Mouse (Mus musculus) layer of hippocampus, adult 9-11 months (tissue): ENCODE results near the gene Mest.

Experiments
- DNase-seq: peaks from one replicate; pipeline ENCODE4 v3.0.0; 2022

Gene Mest

DNA sequence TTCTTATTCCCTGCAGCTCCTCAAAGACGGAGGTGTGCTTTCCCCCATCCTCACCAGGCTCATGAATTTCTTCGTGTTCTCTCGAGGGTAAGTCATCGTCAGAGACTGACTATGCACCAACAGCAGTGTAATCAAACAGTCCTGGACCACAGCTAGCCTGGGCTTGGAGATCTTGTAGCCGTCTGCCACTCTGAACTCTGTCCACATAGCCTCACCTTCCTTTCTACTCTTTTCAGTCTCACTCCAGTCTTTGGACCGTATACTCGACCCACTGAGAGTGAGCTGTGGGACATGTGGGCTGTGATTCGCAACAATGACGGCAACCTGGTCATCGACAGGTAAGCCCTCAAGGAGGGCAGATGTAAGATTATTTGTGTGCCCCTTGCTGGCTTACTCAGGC, 21.5 kb downstream of the Mest start:
- no peak for DNase-seq

GRCm38 (mm10) chr6:30745591-30745990, 22.2 kb downstream of the Mest start:
- DNase-seq, result no peak

GRCm38 (mm10) chr6:30747631-30748357, 24.4 kb downstream of the Mest start:
- DNase-seq, result no peak

- peak; percentile 30 for DNase-seq
Observed at GRCm38 (mm10) chr6:30748358-30748910, 25.1 kb downstream of the Mest start.

- DNase-seq, result no peak
Observed at GRCm38 (mm10) chr6:30749042-30749689, 25.8 kb downstream of the Mest start.

GRCm38 (mm10) chr6:30749892-30750291, 26.5 kb downstream of the Mest start:
- no peak for DNase-seq

GRCm38 (mm10) chr6:30750482-30750881, 27.1 kb downstream of the Mest start:
- DNase-seq, result no peak

DNA sequence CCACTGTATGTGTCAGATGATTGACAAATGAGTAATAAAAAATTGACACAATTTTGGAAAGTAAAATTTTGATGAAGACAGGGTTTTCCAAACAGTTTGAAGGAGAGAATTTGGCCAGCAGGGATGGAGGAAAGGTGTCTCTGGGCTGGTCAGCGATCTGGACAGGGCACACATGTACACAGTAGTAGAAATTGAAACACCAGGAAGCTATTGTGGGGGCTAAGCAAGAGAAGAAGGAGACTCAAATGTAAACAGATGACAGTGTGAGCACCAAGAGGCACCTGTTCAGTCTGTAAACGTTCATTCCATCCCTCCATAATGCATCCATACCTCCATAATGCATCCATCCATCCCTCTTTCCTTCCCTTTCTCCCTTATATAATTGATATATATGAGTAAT, 27.9 kb downstream of the Mest start:
- no peak for DNase-seq
